Mouse (Mus musculus) lung, postnatal 25 days (tissue): ENCODE data around the gene Col5a1.

ENCODE experiments used
- DNase-seq: peaks from one replicate; pipeline ENCODE4 v3.0.0; 2022; ENCODE audit warnings: low spot score

Col5a1 gene

GRCm38 (mm10) chr2:27885456-27886147 lies 623 bp upstream of the Col5a1 start:
- peak; percentile 50 for DNase-seq

GRCm38 (mm10) chr2:27886608-27887460 lies 609 bp downstream of the Col5a1 start:
- DNase-seq: peak; percentile 48

GRCm38 (mm10) chr2:27887461-27888264 lies 1.4 kb downstream of the Col5a1 start:
- DNase-seq: no peak

GRCm38 (mm10) chr2:27888603-27889545 lies 2.6 kb downstream of the Col5a1 start:
- DNase-seq: peak; percentile 36

- no peak for DNase-seq
These were observed 5.8 kb downstream of the Col5a1 start for GRCm38 (mm10) chr2:27891922-27892541.

- no peak for DNase-seq
These were observed 6.8 kb downstream of the Col5a1 start for GRCm38 (mm10) chr2:27893015-27893414.

- DNase-seq: no peak
These were observed 8.8 kb downstream of the Col5a1 start for GRCm38 (mm10) chr2:27894986-27895385.

GRCm38 (mm10) chr2:27895648-27896047 lies 9.4 kb downstream of the Col5a1 start:
- no peak for DNase-seq

GRCm38 (mm10) chr2:27897161-27897560 lies 10.9 kb downstream of the Col5a1 start:
- DNase-seq: peak; percentile 73

- peak; percentile 51 for DNase-seq
These were observed 13.7 kb downstream of the Col5a1 start for GRCm38 (mm10) chr2:27899894-27900293.

GRCm38 (mm10) chr2:27901076-27901475 lies 14.9 kb downstream of the Col5a1 start:
- DNase-seq: no peak

- no peak for DNase-seq
These were observed 15.5 kb downstream of the Col5a1 start for GRCm38 (mm10) chr2:27901525-27902245.

- no peak for DNase-seq
These were observed 16.1 kb downstream of the Col5a1 start for GRCm38 (mm10) chr2:27902318-27902717.

- no peak for DNase-seq
These were observed 19.2 kb downstream of the Col5a1 start for GRCm38 (mm10) chr2:27905411-27905810.

GRCm38 (mm10) chr2:27910501-27910900 lies 24.3 kb downstream of the Col5a1 start:
- no peak for DNase-seq

- no peak for DNase-seq
These were observed 26.5 kb downstream of the Col5a1 start for GRCm38 (mm10) chr2:27912546-27913275.

- no peak for DNase-seq
These were observed 29.5 kb downstream of the Col5a1 start for GRCm38 (mm10) chr2:27915726-27916125.

- no peak for DNase-seq
These were observed 30.1 kb downstream of the Col5a1 start for GRCm38 (mm10) chr2:27916316-27916715.

- DNase-seq: no peak
These were observed 31.0 kb downstream of the Col5a1 start for GRCm38 (mm10) chr2:27917177-27917576.
